Mouse (Mus musculus): ENCODE measurements around the gene Fos.

GRCm38 (mm10) chr12:85430434-85430833, 43.3 kb upstream of the Fos start:
- no peak for TF ChIP-seq CTCF (IDR thresholded peaks at IDR 0.05; ENCODE audit: borderline replicate concordance, insufficient read depth, low read length)
- no peak for TF ChIP-seq POLR2A (IDR thresholded peaks at IDR 0.05; ENCODE audit: low read depth, low read length)

Measured in embryonic fibroblast, embryonic 13.5 days (primary cell).